Mouse (Mus musculus) cerebellum, postnatal 36 days (tissue): Measurements from ENCODE around the gene Col4a3bp.
A peak's percentile ranks its signal among the peaks of the same experiment; 100 is the strongest.

Experiments used
- DNase-seq, 2 experiments: peaks; one replicate each; pipeline ENCODE4 v3.0.0; 2021 to 2022; ENCODE audit warnings: mixed read lengths in 2 of 2

Col4a3bp gene

DNA sequence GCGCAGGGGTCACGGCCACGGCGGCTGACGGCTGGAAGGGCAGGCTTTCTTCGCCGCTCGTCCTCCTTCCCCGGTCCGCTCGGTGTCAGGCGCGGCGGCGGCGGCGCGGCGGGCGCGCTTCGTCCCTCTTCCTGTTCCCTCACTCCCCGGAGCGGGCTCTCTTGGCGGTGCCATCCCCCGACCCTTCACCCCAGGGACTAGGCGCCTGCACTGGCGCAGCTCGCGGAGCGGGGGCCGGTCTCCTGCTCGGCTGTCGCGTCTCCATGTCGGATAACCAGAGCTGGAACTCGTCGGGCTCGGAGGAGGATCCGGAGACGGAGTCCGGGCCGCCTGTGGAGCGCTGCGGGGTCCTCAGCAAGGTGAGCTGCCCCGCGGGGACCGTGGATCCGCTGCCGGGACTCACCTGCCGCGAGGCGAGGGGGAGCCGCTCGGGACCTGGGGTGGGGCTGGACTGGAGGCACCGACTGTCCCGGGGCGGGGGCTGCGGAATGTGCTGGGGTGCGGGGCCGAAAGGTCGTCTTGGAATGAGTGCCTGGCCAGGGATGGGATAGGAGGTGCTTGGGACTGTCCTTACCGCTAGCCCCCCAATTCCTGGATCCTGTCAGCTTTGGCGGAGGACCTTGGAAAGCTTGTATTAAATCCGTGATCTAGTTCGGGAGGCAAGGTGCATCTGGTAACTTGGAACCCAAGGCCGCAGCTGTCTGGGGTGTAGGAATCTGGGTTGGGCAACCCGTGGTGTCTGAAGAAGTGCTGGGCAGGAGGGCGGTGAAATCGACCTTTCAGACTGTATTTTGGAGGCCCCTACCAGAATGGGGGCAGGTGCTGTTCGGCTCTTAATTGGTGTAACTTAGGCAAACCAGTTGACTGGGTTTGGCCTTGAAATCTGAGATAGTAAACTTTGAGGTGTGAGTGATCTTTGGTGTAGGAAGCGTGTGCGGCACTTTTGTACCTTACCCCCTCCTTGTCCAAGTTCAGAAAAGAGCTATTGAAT is 778 bp downstream of the Col4a3bp start:
- peak in 1 of 2 experiments; percentile 61 for DNase-seq

DNA sequence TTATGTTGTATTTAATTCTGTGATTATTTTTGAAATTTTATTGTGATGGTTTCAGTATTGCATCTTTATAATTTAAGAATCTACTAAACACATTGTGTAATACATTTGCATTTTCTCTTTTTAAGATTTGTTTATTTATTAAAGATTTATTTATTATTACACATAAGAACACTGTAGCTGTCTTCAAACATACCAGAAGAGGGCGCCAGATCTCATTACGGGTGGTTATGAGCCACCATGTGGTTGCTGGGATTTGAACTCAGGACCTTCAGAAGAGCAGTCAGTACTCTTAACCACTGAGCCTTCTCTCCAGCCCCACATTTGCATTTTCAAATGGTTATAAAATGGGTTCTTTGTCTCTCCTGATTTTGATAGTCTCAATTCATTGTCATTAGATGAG is 2.1 kb downstream of the Col4a3bp start:
- DNase-seq = no peak

- no peak for DNase-seq
Observed at GRCm38 (mm10) chr13:96547250-96547649, 4.8 kb downstream of the Col4a3bp start.

DNA sequence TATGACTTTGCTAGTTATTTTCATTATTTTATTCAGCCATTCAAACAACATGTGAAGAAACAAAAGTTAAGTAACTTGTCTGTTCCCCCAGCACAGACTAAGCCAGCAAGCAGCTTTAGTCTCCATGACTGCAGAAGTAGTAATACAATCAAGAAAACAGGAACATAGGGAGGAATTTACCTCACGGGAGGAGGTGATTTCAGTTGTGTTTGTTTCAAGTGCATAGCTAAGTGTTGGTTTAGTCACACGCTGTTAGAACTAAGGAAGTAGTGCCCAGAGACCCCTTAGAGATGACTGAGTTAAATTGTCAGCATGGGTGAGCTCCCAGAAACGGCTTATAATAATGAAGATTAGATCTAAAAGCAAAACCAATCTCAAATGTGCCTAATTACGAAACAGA is 5.5 kb downstream of the Col4a3bp start:
- no peak for DNase-seq

DNA sequence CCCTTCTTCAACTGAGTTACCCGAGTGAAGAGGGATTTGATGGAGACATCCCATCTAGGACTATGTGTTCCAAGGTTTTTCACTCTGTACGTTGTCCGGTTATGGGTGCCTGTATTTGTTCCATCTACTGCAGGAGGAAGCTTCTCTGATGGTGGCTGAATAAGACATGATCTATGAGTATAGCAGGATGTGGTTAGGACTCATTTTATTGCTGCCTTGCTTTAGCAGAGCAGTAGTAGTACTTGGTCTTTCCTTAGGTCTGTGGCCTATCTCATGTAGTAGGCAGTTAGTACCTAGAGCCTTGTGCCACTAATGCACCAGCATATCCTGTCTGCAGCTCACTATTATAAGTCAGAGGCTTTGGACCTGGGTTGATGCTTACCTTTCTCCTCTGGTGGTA is 12.7 kb downstream of the Col4a3bp start:
- no peak for DNase-seq

DNA sequence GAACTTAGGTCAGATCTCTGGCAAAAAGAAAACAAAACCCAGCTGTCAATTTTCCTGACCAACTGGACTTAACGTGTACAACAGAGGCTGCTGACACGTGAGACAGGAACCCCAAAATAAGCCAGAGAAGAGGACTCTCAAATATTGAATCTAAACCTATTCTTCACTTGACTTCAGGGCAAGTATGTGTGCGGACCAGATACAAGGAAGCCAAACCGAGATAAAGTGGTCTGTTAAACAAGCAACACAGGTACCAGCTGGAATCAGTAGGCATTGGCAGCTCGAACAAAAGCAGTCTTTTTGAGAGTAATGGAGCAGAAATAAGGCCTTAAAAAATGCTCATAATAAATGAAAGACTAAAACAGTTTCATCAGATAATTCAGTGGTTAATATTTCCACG is 25.6 kb downstream of the Col4a3bp start:
- no peak for DNase-seq

GRCm38 (mm10) chr13:96570313-96571015 is 28.0 kb downstream of the Col4a3bp start:
- DNase-seq = no peak

GRCm38 (mm10) chr13:96571016-96571361 is 28.6 kb downstream of the Col4a3bp start:
- DNase-seq = no peak

DNA sequence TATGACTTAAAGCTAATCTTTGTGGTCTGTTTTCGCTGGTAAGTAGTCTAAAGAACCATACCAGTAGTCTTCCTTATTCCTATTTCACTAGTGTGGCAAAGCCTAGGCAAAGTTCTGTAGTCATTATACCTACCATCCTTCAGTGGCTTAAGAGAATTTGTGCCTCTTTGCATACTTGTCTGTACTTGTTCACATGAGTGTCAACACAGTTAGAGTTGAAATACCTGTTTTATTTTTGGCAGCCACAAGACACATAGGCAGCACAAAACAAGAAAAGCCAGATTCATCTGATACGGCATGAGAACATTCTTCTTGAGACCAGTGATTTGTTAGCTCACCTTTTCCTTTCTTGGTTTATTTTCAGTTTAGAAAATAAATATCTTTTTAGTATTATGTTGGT is 31.8 kb downstream of the Col4a3bp start:
- no peak for DNase-seq

GRCm38 (mm10) chr13:96579104-96579503 is 36.7 kb downstream of the Col4a3bp start:
- no peak for DNase-seq

DNA sequence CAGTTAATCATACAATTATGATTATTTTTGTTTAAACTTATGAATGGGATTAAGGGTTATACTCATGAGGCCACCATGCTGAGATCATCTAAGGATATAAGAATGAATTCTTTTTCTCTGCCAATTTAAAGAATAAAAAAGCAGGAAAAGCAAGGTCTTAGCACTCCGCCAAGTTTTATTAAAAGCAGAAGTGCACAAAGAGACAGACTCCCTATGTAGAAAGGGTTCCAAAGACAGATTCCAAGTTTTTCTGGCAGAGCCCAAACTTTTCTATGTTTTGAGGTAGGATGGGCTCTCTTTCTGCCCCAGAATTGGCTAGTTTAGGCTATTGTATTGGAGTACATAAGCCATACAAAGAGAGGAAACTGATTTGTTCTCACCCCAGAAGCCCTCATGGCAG is 37.6 kb downstream of the Col4a3bp start:
- no peak for DNase-seq

GRCm38 (mm10) chr13:96584201-96584600 is 41.8 kb downstream of the Col4a3bp start:
- no peak for DNase-seq

DNA sequence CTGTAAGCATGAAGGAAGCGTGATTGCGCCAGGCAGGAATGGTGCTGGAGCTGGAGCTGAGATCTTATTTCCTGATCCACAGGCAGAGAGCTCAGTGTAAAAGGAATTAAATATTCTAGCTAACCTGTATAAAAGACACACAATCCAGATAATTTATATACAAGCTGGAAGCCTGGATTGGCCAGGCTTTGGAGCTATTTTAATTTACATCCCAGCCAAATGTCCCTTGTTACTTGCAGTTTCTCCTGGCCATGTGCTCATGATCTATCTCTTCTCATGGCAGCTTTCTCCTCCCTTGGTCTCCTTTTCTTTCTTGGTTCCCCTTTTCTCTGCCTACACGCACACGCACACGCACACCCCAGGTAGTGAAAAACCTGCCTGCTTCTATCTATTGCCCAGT is 44.1 kb downstream of the Col4a3bp start:
- DNase-seq = no peak

- DNase-seq = no peak
Observed at GRCm38 (mm10) chr13:96588642-96589041, 46.2 kb downstream of the Col4a3bp start.

- no peak for DNase-seq
Observed at GRCm38 (mm10) chr13:96593621-96594020, 51.2 kb downstream of the Col4a3bp start.

GRCm38 (mm10) chr13:96594070-96594469 is 51.7 kb downstream of the Col4a3bp start:
- no peak for DNase-seq

DNA sequence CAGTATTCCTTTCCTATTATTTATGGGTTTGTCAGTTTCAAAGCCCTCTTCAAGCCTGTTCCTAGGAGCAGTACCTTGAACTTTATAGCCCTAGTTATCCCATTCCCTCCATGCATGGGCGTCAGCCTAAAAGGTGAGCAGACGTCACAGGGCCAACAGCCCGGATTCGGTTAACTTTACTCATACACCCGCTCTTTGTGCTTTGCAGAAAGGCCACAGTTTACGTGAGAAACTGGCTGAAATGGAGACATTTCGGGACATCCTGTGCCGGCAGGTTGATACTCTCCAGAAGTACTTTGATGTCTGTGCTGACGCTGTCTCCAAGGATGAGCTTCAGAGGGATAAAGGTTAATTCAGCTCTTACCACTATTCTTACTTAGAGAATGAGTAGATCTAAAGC is 56.8 kb downstream of the Col4a3bp start:
- no peak for DNase-seq

- DNase-seq = no peak
Observed at GRCm38 (mm10) chr13:96604242-96604641, 61.8 kb downstream of the Col4a3bp start.

- DNase-seq = no peak
Observed at GRCm38 (mm10) chr13:96614615-96615014, 72.2 kb downstream of the Col4a3bp start.

GRCm38 (mm10) chr13:96620891-96621290 is 78.5 kb downstream of the Col4a3bp start:
- DNase-seq = no peak

GRCm38 (mm10) chr13:96630396-96630795 is 88.0 kb downstream of the Col4a3bp start:
- no peak for DNase-seq

- DNase-seq = no peak
Observed at GRCm38 (mm10) chr13:96644168-96644567, 101.8 kb downstream of the Col4a3bp start.

DNA sequence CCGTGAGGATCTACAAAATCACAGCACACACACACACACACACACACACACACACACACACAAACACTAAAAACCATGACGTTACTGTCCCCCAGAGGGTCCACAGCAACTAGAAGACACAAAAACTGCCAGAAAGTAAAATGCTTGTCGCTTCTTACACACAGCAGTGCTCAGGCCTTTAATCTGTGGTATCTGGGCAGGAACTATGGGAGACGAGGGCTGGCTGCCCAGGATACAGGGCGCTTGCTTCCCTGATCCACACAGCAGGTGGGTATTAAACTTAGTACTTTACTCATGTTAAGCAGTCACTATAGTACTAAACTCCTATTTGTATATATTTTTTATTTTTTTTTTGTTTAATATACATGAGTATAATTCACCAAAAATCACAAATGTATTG is 103.4 kb downstream of the Col4a3bp start:
- DNase-seq = no peak

DNA sequence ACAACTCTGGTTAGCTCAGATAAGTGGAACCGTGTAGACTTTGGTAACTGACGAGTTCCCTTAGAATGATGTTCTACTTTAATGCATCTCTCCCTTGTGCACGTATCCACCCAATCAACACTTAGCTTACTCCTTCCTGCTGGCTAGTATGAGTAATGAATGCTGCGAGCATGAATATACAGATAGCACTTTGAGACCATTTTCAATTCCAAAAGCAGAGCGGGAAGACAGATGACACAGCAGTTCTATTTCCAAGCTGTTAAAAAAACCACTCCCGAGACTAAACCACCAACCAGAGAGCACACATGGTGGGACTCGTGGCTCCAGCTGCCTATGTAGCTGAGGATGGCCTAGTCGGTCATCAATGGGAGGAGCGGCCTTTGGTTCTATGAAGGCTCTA is 110.6 kb downstream of the Col4a3bp start:
- no peak for DNase-seq
